Mouse (Mus musculus) embryonic fibroblast, embryonic 13.5 days (primary cell): ENCODE measurements around the gene Fastkd1.

Experiments
- CTCF ChIP-seq: IDR thresholded peaks from 2 replicates; pipeline ENCODE4 v1.5.1; 2011; ENCODE audit warnings: mild to moderate bottlenecking, control low read depth, low read length, moderate library complexity, borderline replicate concordance; ENCODE audit not compliant: insufficient read depth
- POLR2A ChIP-seq: IDR thresholded peaks from 2 replicates; pipeline ENCODE4 v1.6.1; 2011; ENCODE audit warnings: low read depth, mild to moderate bottlenecking, control low read depth, low read length, moderate library complexity

- no peak for TF ChIP-seq CTCF
- TF ChIP-seq POLR2A: no peak
Observed at GRCm38 (mm10) chr2:69745091-69745490, 31.8 kb upstream of the Fastkd1 start.
